Mouse (Mus musculus) left cerebral cortex, adult 9 months (tissue): ENCODE results near the gene Ctdsp1.
A peak's percentile ranks its signal among the peaks of the same experiment; 100 is the strongest.

Experiments
- DNase-seq, 2 experiments: peaks; one replicate each; pipeline ENCODE4 v3.0.0; 2022; ENCODE audit warnings: low spot score in 2 of 2

The Ctdsp1 gene

DNA sequence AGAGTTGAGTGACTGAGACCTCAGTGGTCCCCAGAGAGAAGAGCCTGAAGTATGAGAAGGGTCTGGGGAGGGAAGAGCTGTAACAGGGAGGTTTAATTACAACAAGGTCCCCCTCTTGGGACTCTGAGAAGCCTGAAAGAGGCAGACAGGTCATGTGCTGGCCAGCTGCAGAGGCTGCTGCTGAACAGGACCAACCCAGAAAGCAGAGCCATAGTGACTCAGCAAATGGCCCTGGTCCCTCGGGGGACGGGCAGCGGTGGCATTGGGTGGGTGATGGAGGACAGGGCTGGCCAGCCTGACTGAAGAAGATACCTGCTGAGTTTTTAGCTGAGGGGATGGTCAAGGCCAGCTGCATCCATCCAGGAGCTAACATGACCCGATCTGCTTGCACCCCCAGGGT lies 14.9 kb upstream of the Ctdsp1 start:
- DNase-seq: no peak

- DNase-seq: no peak
These were observed 12.2 kb upstream of the Ctdsp1 start for GRCm38 (mm10) chr1:74379058-74379504.

DNA sequence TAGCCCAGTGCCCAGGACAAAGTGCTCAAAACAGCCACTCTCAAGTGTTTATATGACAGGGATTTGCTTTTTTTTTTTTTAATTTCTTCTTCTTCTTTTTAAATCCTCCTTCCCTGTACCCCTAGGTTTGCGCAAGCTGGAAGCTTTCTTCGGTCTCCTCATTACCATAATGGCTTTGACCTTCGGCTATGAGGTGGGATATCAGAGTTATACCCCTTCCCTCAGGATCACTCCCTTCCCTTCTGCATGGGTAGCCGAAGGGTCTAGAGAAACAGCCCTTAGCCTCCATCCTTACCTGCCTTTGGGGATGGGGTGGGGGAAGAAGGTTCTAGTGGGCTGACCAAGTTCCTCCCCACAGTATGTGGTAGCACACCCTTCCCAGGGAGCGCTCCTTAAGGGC lies 10.8 kb upstream of the Ctdsp1 start:
- no peak for DNase-seq

GRCm38 (mm10) chr1:74381588-74382021 lies 9.7 kb upstream of the Ctdsp1 start:
- no peak for DNase-seq

GRCm38 (mm10) chr1:74383385-74383784 lies 7.9 kb upstream of the Ctdsp1 start:
- no peak for DNase-seq

GRCm38 (mm10) chr1:74384525-74384924 lies 6.8 kb upstream of the Ctdsp1 start:
- DNase-seq: no peak

GRCm38 (mm10) chr1:74385064-74385463 lies 6.2 kb upstream of the Ctdsp1 start:
- no peak for DNase-seq

DNA sequence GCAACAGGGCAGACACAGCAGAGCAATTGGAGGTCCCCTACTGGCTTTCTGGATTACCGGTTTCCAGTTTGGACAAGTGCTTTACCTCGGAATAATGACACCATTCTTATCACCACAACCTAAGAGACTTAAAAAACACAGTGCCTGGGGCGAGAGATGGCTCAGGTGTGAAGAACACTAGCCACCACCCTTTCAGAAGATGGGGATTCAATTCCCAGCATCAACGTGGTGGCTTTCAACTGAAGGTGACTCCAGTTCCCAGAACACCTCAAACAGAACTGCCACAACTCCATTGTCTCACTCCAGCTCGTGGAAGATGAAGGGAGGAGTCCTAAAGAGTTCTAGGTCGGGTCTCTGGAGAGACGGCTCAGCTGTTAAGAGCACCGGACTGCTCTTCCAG lies 5.8 kb upstream of the Ctdsp1 start:
- DNase-seq: no peak

DNA sequence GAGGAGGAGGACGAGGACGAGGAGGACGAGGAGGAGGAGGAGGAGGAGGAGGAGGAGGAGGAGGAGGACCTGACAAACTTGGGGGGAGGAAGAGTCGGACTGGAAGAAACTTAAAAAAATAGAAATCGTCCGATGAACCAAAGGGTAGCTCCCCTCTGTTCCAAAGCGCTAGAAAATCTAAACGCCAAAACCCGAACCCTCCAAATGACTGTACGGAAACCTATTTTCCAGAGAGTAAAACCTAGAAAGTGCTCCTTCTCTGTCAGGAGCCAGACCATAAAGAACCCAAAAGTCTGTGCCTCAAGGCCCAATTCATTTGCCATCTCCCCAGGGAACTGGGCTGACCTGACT lies 5.0 kb upstream of the Ctdsp1 start:
- no peak for DNase-seq

DNA sequence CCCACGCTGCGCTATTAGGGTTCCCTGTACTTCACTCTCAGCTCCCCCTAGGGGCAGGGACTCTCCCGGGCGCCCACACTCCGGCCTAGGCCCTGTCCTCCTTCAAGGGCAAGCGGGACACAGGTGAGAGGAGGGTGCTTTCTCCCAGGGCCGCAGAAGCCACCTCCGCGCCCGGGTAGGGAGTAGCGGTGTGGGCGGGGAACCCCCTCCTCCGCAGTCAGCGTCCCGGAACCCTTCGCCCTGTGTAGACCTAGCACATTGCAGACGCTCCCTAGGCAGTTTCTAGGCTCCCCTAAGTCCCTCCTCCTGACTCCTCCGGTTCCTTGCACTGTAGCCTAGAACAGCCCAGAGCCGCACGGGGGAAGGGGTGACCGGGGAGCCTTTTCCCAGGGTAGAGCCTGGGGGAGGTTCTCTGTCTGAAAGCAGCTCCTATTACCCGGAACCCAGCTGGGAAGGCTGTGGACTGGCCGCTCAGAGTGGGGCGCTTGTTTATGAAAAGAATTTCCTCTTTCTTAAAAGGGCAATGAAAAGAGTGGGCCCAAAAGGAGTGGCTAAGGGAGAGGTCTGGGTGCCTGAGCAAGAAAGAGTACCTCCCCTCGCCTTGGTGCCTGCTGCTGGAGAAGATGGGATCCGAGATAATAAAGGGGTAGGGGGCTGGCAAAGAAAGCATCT lies 4.5 kb upstream of the Ctdsp1 start:
- peak; percentile 87 to 95 for DNase-seq

- no peak for DNase-seq
These were observed 3.8 kb upstream of the Ctdsp1 start for GRCm38 (mm10) chr1:74387386-74387988.

- DNase-seq: no peak
These were observed 2.9 kb upstream of the Ctdsp1 start for GRCm38 (mm10) chr1:74388398-74388920.

- no peak for DNase-seq
These were observed 1.4 kb upstream of the Ctdsp1 start for GRCm38 (mm10) chr1:74389831-74390286.

DNA sequence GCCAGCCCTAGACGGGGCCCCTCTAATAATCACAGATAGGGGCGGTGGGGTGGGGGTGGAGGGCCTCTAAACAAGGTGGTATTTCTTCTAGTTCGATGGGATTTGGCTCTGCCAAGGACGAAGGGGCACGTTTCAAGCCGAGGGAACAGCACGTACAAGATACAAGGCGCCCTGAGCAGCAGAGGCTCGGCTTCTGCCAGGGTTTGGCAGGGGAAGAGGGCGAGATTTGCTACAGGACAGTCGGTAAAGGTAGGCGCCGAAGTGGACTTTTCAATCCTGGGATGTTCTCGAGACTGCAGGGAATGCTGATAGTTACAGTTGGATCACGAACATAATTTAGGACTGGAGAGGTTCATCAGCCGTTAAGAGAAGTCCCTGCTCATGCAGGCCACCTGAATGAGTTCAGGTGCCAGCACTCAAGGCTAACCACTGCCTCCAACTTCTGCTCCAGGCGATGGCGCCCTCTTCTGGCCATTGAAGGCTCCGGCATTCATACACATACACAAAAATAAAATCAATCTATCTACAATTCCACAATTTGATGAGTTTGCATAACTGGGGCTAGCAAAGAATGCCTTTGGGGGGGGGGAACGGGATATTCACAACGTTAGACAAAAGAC lies 912 bp upstream of the Ctdsp1 start:
- no peak for DNase-seq

DNA sequence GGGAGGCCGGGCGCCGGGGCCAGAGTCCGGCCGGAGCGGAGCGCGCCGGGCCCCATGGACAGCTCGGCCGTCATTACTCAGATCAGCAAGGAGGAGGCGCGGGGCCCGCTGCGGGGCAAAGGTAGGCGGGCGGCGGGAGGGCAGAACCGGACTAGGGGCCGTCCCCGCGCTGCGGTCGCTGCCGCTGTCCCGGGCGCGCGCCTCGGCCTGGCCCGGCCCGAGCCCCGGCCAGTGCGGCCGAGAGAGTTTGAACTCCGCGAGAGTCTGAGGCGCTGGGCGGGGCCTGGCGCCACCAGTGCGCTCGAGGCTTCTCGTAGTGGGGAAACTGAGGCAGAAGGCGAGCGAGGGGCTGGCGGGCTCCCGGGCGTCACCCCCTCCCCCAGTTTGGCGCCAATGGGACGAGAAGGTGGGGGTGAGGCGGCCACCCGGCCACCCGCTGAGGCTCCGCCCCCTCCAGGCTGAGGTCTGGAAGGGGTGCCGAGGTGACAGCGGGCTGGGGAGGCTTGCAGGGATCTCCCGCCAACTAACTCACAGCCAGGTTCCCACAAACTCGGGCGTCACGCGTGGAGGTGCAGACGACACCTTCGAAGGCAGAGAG lies 634 bp downstream of the Ctdsp1 start:
- DNase-seq: no peak

- no peak for DNase-seq
These were observed 1.2 kb downstream of the Ctdsp1 start for GRCm38 (mm10) chr1:74392446-74392994.

DNA sequence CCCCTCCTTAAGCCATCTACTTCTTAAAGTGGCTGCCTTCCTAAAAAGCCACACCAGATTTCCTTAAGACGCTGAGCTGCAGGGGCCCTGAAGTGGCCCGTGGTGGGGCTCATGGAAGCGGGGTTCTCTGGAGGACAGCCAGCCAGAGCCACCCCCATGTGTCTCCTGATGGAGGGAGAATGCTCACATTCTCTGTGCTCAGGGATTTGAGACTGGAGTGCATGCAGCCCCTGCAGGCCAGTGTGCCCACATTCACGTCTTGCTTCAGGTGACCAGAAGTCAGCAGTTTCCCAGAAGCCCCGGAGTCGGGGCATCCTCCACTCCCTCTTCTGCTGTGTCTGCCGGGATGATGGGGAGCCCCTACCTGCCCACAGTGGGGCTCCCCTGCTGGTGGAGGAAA lies 1.7 kb downstream of the Ctdsp1 start:
- no peak for DNase-seq

GRCm38 (mm10) chr1:74393697-74394096 lies 2.4 kb downstream of the Ctdsp1 start:
- no peak for DNase-seq

DNA sequence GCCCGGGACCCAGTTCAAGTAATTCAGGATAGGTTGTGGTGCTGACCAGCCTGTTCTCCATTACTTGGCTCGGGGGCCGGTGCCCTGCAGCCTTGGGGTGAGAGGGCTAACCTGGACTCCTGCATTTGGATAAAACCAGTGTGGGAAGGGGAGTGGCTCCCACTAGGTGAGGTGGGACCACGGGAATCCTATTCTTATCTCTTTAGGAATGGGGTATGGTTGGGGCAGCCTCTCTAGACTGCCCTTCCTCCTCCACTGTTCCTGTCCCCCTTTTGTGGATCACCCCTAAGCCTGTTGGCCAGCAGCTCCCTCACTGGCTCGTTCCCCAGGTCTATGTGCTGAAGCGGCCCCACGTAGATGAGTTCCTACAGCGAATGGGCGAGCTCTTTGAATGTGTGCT lies 3.0 kb downstream of the Ctdsp1 start:
- no peak for DNase-seq

DNA sequence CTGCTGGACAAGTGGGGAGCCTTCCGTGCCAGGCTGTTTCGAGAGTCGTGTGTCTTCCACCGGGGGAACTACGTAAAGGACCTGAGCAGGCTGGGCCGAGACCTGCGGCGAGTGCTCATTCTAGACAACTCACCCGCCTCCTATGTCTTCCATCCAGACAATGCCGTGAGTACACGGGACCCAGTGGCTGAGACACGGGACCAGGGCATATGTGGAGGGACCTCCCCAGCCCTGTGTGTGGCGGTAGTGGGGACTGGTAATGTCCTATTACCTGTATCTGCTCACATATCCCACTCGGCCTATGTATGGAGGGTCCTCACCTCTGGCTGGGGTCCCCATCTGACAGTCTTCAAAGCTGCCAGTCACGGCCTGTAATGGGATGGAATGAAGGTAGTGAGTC lies 3.5 kb downstream of the Ctdsp1 start:
- no peak for DNase-seq

- no peak for DNase-seq
These were observed 4.0 kb downstream of the Ctdsp1 start for GRCm38 (mm10) chr1:74395290-74395689.
